ENCODE assay signal across 16 mouse cellular contexts in genomic region chr10:14193702-14194101, GRCm38 (mm10).
"Had no signal": no experiment of that assay in that cellular context is flagged by ENCODE, and none has a peak within 500 bp of the region (broad histone marks: within the 10 kb centered on the region; RNA-seq: fewer than 3 reads in every experiment).

No protein-coding gene starts in this region.

- DNase-seq: kidney, adult 11 months; kidney, adult 9 months; kidney, postnatal 36 days; layer of hippocampus, postnatal 36 days; lung, embryonic 14.5 days; lung, postnatal 10 days; lung, postnatal 4 days; midbrain, embryonic 14.5 days; thymus, adult 18-20 months; thymus, postnatal 25 days had no signal

- ATAC-seq: liver, embryonic 12.5 days had no signal

- H3K27ac ChIP-seq: kidney, postnatal 0 days; limb, embryonic 15.5 days; liver, embryonic 12.5 days; midbrain, embryonic 10.5 days; neural tube, embryonic 15.5 days had no signal

- H3K27me3 ChIP-seq: limb, embryonic 15.5 days; liver, embryonic 12.5 days; neural tube, embryonic 15.5 days had no signal

- H3K4me1 ChIP-seq: liver, embryonic 12.5 days had no signal

- H3K4me2 ChIP-seq: limb, embryonic 15.5 days; liver, embryonic 12.5 days; lung, embryonic 14.5 days; neural tube, embryonic 15.5 days had no signal

- H3K9me3 ChIP-seq: limb, embryonic 15.5 days; liver, embryonic 12.5 days; midbrain, embryonic 10.5 days; neural tube, embryonic 15.5 days had no signal

- H3K4me3 ChIP-seq: limb, embryonic 15.5 days; liver, embryonic 12.5 days; midbrain, embryonic 10.5 days; myocyte; neural tube, embryonic 15.5 days had no signal

- H3K36me3 ChIP-seq: limb, embryonic 15.5 days; liver, embryonic 12.5 days; midbrain, embryonic 10.5 days; neural tube, embryonic 15.5 days had no signal

- H3K9ac ChIP-seq: limb, embryonic 15.5 days; liver, embryonic 12.5 days; lung, embryonic 14.5 days; neural tube, embryonic 15.5 days had no signal
